Mouse (Mus musculus) MEL (cell line): Measurements from ENCODE around the gene Kcnt1. TPM values are rescaled to one million over a fixed set of nuclear protein-coding genes. Genes with fewer than 3 reads are reported as not detected.

Source experiments
- DNase-seq: peaks from one replicate; pipeline ENCODE4 v3.0.0; 2011; ENCODE audit warnings: low read depth, low spot score
- H3K27ac ChIP-seq: 2 replicates; pipeline ENCODE4 v1.5.1; 2012; ENCODE audit warnings: low read depth, mild to moderate bottlenecking, control low read depth, low read length, moderate library complexity; ENCODE audit not compliant: control insufficient read depth
- H3K27me3 ChIP-seq, 2 experiments: fragments of 150-350 bp in 1 of 2; sonication (generic) in 1 of 2; 2 replicates each; pipeline ENCODE4 v1.6.1; 2012; ENCODE audit warnings: low read length in 2 of 2, mild to moderate bottlenecking in 2 of 2, improper control_type of control experiment in 1 of 2, moderate library complexity in 1 of 2; ENCODE audit not compliant: insufficient read depth in 2 of 2, control insufficient read depth in 1 of 2
- H3K36me3 ChIP-seq, 2 experiments: 2 replicates each; pipeline ENCODE4 v1.6.1; 2012 to 2014; ENCODE audit warnings: low read length in 2 of 2, improper control_type of control experiment in 1 of 2, inconsistent platforms in 1 of 2, mild to moderate bottlenecking in 1 of 2; ENCODE audit not compliant: insufficient read depth in 2 of 2, control insufficient read depth in 1 of 2
- H3K4me1 ChIP-seq, 2 experiments: fragments of 150-350 bp in 1 of 2; sonication (generic) in 1 of 2; 2 replicates each; pipeline ENCODE4 v1.6.1; 2012; ENCODE audit warnings: low read length in 2 of 2, improper control_type of control experiment in 1 of 2, mild to moderate bottlenecking in 1 of 2; ENCODE audit not compliant: insufficient read depth in 2 of 2, control insufficient read depth in 1 of 2
- H3K4me3 ChIP-seq, 2 experiments: fragments of 150-350 bp in 1 of 2; sonication (generic) in 1 of 2; 2 replicates each; pipeline ENCODE4 v1.5.1; 2012; ENCODE audit warnings: low read depth in 2 of 2, low read length in 2 of 2, mild to moderate bottlenecking in 2 of 2, moderate library complexity in 2 of 2, control low read depth in 1 of 2, improper control_type of control experiment in 1 of 2; ENCODE audit not compliant: control insufficient read depth in 1 of 2, insufficient read depth in 1 of 2
- H3K79me2 ChIP-seq: 2 replicates; pipeline ENCODE4 v1.6.1; 2012; ENCODE audit warnings: mild to moderate bottlenecking, low read length, moderate library complexity; ENCODE audit not compliant: control insufficient read depth, poor library complexity, insufficient read depth
- H3K9ac ChIP-seq: 2 replicates; pipeline ENCODE4 v1.6.1; 2012; ENCODE audit warnings: low read depth, mild to moderate bottlenecking, control low read depth, low read length, moderate library complexity; ENCODE audit not compliant: control insufficient read depth, poor library complexity, severe bottlenecking
- H3K9me3 ChIP-seq: fragments of 150-350 bp; sonication (generic); replicated peaks from 2 replicates; pipeline ENCODE4 v1.6.1; 2012; ENCODE audit warnings: mild to moderate bottlenecking, low read length, improper control_type of control experiment, moderate library complexity; ENCODE audit not compliant: insufficient read depth
- BHLHE40 ChIP-seq: IDR thresholded peaks from 2 replicates; pipeline ENCODE4 v1.6.1; 2012; ENCODE audit warnings: low read depth, mild to moderate bottlenecking, inconsistent platforms, low read length, improper control_type of control experiment, borderline replicate concordance
- CHD2 ChIP-seq: IDR thresholded peaks from 2 replicates; pipeline ENCODE4 v1.6.1; 2011; ENCODE audit warnings: low read length, improper control_type of control experiment
- CTCF ChIP-seq, 3 experiments: IDR thresholded peaks in 2 of 3; conservative IDR thresholded peaks in 1 of 3; 2 replicates each; pipeline ENCODE4 v1.5.1; 2011 to 2012; ENCODE audit warnings: low read length in 3 of 3, low read depth in 2 of 3, mild to moderate bottlenecking in 2 of 3, improper control_type of control experiment in 1 of 3, inconsistent platforms in 1 of 3, mixed read lengths in 1 of 3, moderate library complexity in 1 of 3; ENCODE audit not compliant: control insufficient read depth in 1 of 3, insufficient read depth in 1 of 3, poor library complexity in 1 of 3, severe bottlenecking in 1 of 3
- E2F4 ChIP-seq: IDR thresholded peaks from 2 replicates; pipeline ENCODE4 v1.6.1; 2011; ENCODE audit warnings: low read depth, low read length, improper control_type of control experiment, borderline replicate concordance
- ELF1 ChIP-seq: IDR thresholded peaks from 2 replicates; pipeline ENCODE4 v1.6.1; 2014; ENCODE audit warnings: low read depth, mild to moderate bottlenecking, inconsistent platforms, low read length, improper control_type of control experiment, moderate library complexity
- EP300 ChIP-seq, 2 experiments: IDR thresholded peaks; 2 replicates each; pipeline ENCODE4 v1.6.1; 2011; ENCODE audit warnings: improper control_type of control experiment in 2 of 2, low read length in 2 of 2, low read depth in 1 of 2, mild to moderate bottlenecking in 1 of 2
- ETS1 ChIP-seq: IDR thresholded peaks from 2 replicates; pipeline ENCODE4 v1.6.1; 2012; ENCODE audit warnings: low read depth, mild to moderate bottlenecking, inconsistent platforms, low read length, improper control_type of control experiment, moderate library complexity
- GABPA ChIP-seq: IDR thresholded peaks from 2 replicates; pipeline ENCODE4 v1.6.1; 2012; ENCODE audit warnings: low read depth, mild to moderate bottlenecking, inconsistent platforms, low read length, improper control_type of control experiment, moderate library complexity
- HCFC1 ChIP-seq: IDR thresholded peaks from 2 replicates; pipeline ENCODE4 v1.6.1; 2012; ENCODE audit warnings: low read depth, mild to moderate bottlenecking, inconsistent platforms, low read length, improper control_type of control experiment, moderate library complexity
- MAFK ChIP-seq: IDR thresholded peaks from 2 replicates; pipeline ENCODE4 v1.6.1; 2011; ENCODE audit warnings: low read depth, mild to moderate bottlenecking, low read length, improper control_type of control experiment, borderline replicate concordance
- MAX ChIP-seq: IDR thresholded peaks from 2 replicates; pipeline ENCODE4 v1.6.1; 2011; ENCODE audit warnings: low read length, improper control_type of control experiment
- MEF2A ChIP-seq: IDR thresholded peaks from 2 replicates; pipeline ENCODE4 v1.6.1; 2014; ENCODE audit warnings: low read depth, mild to moderate bottlenecking, inconsistent platforms, low read length, improper control_type of control experiment; ENCODE audit not compliant: poor library complexity, insufficient replicate concordance, severe bottlenecking; ENCODE audit errors: extremely low read depth
- MYC ChIP-seq: IDR thresholded peaks from 2 replicates; pipeline ENCODE4 v1.6.1; 2011; ENCODE audit warnings: low read depth, mild to moderate bottlenecking, low read length, improper control_type of control experiment, moderate library complexity
- NRF1 ChIP-seq: IDR thresholded peaks from 2 replicates; pipeline ENCODE4 v1.6.1; 2014; ENCODE audit warnings: low read depth, mild to moderate bottlenecking, inconsistent platforms, low read length, improper control_type of control experiment, moderate library complexity; ENCODE audit not compliant: poor library complexity, insufficient read depth, severe bottlenecking
- POLR2A ChIP-seq, 2 experiments: IDR thresholded peaks; 2 replicates each; pipeline ENCODE4 v1.6.1; 2011 to 2012; ENCODE audit warnings: low read length in 2 of 2, mild to moderate bottlenecking in 2 of 2, control low read depth in 1 of 2, improper control_type of control experiment in 1 of 2, low read depth in 1 of 2, moderate library complexity in 1 of 2; ENCODE audit not compliant: control insufficient read depth in 1 of 2, insufficient read depth in 1 of 2, poor library complexity in 1 of 2
- RAD21 ChIP-seq: IDR thresholded peaks from 2 replicates; pipeline ENCODE4 v1.6.1; 2011; ENCODE audit warnings: mild to moderate bottlenecking, low read depth, low read length, improper control_type of control experiment
- RCOR1 ChIP-seq: IDR thresholded peaks from 2 replicates; pipeline ENCODE4 v1.6.1; 2012; ENCODE audit warnings: low read depth, mild to moderate bottlenecking, inconsistent platforms, low read length, improper control_type of control experiment
- SMC3 ChIP-seq: IDR thresholded peaks from 2 replicates; pipeline ENCODE4 v1.6.1; 2011; ENCODE audit warnings: low read depth, low read length, improper control_type of control experiment
- USF1 ChIP-seq: IDR thresholded peaks from 2 replicates; pipeline ENCODE4 v1.6.1; 2014; ENCODE audit warnings: low read depth, mild to moderate bottlenecking, inconsistent platforms, low read length, improper control_type of control experiment, moderate library complexity
- ZKSCAN1 ChIP-seq: IDR thresholded peaks from 2 replicates; pipeline ENCODE4 v1.6.1; 2012; ENCODE audit warnings: low read depth, mild to moderate bottlenecking, inconsistent platforms, low read length, improper control_type of control experiment, moderate library complexity
- ZNF384 ChIP-seq: IDR thresholded peaks from 2 replicates; pipeline ENCODE4 v1.6.1; 2012; ENCODE audit warnings: low read depth, mild to moderate bottlenecking, inconsistent platforms, low read length, improper control_type of control experiment
- polyA plus RNA-seq, 2 experiments: library from polyadenylated mRNA; stranded (reverse) in 1 of 2; unstranded in 1 of 2; fragments of >175 nt in 1 of 2; fragments of >200 nt in 1 of 2; gene quantifications; 2 replicates each; pipeline versions ENCODE4 v1.2.1 to v1.2.4; 2012; ENCODE audit warnings: low replicate concordance in 2 of 2, low read depth in 1 of 2; ENCODE audit not compliant: insufficient read length in 2 of 2, insufficient read depth in 1 of 2, missing spikeins in 1 of 2
- total RNA-seq: library from RNA; depleted of rRNA; stranded (reverse); fragments of 300-350 nt; gene quantifications from 2 replicates; pipeline ENCODE4 v1.2.3, GENCODE M21; 2012

Gene Kcnt1
- total and polyA plus RNA-seq, 3 experiments: not detected

DNA sequence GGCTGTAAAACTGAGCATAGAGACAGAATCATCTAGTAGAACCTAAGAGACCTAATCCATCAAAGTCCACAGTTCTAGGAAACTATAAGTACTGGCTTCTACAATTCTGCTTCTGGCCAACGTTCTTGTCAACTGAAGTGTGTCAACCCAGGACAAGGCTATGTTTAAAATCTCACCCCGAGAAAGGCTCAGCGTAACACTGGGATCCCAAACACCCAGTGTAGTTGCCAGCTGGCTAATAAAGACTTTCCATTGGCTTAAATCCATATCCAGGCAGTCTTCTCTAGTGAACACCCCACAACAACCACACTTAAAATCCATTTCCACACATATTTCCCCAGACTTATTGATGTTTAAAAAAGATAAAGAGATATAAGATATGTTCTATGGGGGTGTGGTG is 32.7 kb upstream of the Kcnt1 start:
- H3K9me3 ChIP-seq: no peaks in the 10 kb centered on the region
- H3K79me2 ChIP-seq: no peaks in the 10 kb centered on the region
- no peaks in the 10 kb centered on the region for H3K4me1 ChIP-seq
- H3K27ac ChIP-seq: no peak overlapping the region
- no peaks in the 10 kb centered on the region for H3K36me3 ChIP-seq
- H3K9ac ChIP-seq: no peak overlapping the region
- no peak for TF ChIP-seq MEF2A
- TF ChIP-seq MYC: no peak
- TF ChIP-seq SMC3: no peak
- TF ChIP-seq ETS1: no peak
- no peak for TF ChIP-seq MAFK
- TF ChIP-seq BHLHE40: no peak
- TF ChIP-seq ZKSCAN1: no peak
- TF ChIP-seq EP300 (IDR thresholded peaks at IDR 0.05; ENCODE audit: low read depth in 1 of 2, low read length in 2 of 2): no peak
- TF ChIP-seq POLR2A (IDR thresholded peaks at IDR 0.05; ENCODE audit: control insufficient read depth in 1 of 2, insufficient read depth in 1 of 2, low read depth in 1 of 2, low read length in 2 of 2, poor library complexity in 1 of 2): no peak
- no peak for TF ChIP-seq CHD2
- TF ChIP-seq USF1: no peak
- TF ChIP-seq GABPA: no peak
- TF ChIP-seq MAX: no peak
- no peak for TF ChIP-seq ELF1
- TF ChIP-seq HCFC1: no peak
- TF ChIP-seq RCOR1: no peak
- TF ChIP-seq E2F4: no peak
- H3K27me3 ChIP-seq: peaks cover 0 to 1% of the 10 kb centered on the region in 2 experiments; a peak in 1 of 4 replicates
- H3K4me3 ChIP-seq: no peak overlapping the region
- DNase-seq: no peak

DNA sequence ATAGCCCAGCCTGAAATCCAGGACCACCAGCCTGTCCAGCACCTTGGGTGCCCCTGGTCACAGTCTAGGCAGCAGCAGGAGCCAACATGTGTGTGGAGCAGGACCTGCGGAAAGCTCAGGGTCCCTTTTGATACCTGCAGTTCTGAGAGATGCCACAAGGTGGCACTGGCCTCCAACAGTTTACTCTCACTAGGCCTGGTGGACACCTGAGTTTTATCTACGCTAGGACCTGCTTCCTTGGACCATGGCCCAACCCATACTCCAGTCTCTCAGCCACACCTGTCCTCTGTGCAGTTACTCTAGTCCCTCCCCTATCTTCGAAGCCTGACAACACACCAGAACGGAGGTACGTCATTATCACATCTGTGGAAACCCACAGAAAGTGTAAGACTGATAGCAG is 27.2 kb upstream of the Kcnt1 start:
- TF ChIP-seq ZNF384: no peak
- peak; percentile 61 for TF ChIP-seq SMC3
- TF ChIP-seq NRF1: no peak
- TF ChIP-seq CTCF (IDR thresholded peaks at IDR 0.05 in 2 of 3, conservative IDR thresholded peaks at IDR 0.05 in 1 of 3; ENCODE audit: control insufficient read depth in 1 of 3, insufficient read depth in 1 of 3, low read depth in 2 of 3, low read length in 3 of 3, poor library complexity in 1 of 3, severe bottlenecking in 1 of 3): peak; percentile 76 to 93 (median 80)
- TF ChIP-seq RAD21: peak; percentile 78
- H3K79me2 ChIP-seq: no peaks in the 10 kb centered on the region

More for the DNA sequence above, 27.2 kb upstream of the Kcnt1 start:
- no peak overlapping the region for H3K9ac ChIP-seq
- H3K4me3 ChIP-seq: no peak overlapping the region
- H3K27ac ChIP-seq: no peak overlapping the region
- peaks cover 0 to 1% of the 10 kb centered on the region in 2 experiments; a peak in 1 of 4 replicates for H3K27me3 ChIP-seq
- H3K4me1 ChIP-seq: no peaks in the 10 kb centered on the region
- H3K36me3 ChIP-seq: no peaks in the 10 kb centered on the region
- H3K9me3 ChIP-seq: no peaks in the 10 kb centered on the region
- peak; percentile 57 for DNase-seq
